Mouse (Mus musculus) limb, embryonic 14.5 days (tissue): ENCODE measurements at regions not wholly inside any gene's neighbourhood (a gene's known extent, or its start where the extent isn't known, plus 50 kb on each side); places are given as distances from the start of the nearest gene placed in this dataset.

Experiments
- ATAC-seq: fragments of 200-750 bp; cut with Nextera tagmentation; 2 replicates; pipeline ENCODE4 v1.8.0; 2017; ENCODE audit warnings: low read depth, moderate number of reproducible peaks, moderate TSS enrichment; ENCODE audit not compliant: low FRiP score
- DNase-seq: peaks from one replicate; pipeline ENCODE4 v3.0.0-alpha.2; 2015; ENCODE audit warnings: low spot score
- H3K27ac ChIP-seq: fragments of 300-500 bp; sonication (generic); replicated peaks from 2 replicates; pipeline ENCODE4 v1.5.1; 2014; ENCODE audit warnings: low read depth, mild to moderate bottlenecking, low read length, moderate library complexity, mixed read lengths
- H3K27me3 ChIP-seq: fragments of 300-500 bp; sonication (generic); 2 replicates; pipeline ENCODE4 v1.6.1; 2014; ENCODE audit warnings: low read length, mixed read lengths; ENCODE audit not compliant: control insufficient read depth, insufficient read depth
- H3K36me3 ChIP-seq: fragments of 300-500 bp; sonication (generic); 2 replicates; pipeline ENCODE4 v1.6.1; 2014; ENCODE audit warnings: mild to moderate bottlenecking, low read length, moderate library complexity, mixed read lengths; ENCODE audit not compliant: control insufficient read depth, insufficient read depth
- H3K4me1 ChIP-seq: fragments of 300-500 bp; sonication (generic); 2 replicates; pipeline ENCODE4 v1.6.1; 2014; ENCODE audit warnings: antibody characterized with exemption, low read length, mixed read lengths; ENCODE audit not compliant: control insufficient read depth, insufficient read depth
- H3K4me2 ChIP-seq: fragments of 300-500 bp; sonication (generic); replicated peaks from 2 replicates; pipeline ENCODE4 v1.6.1; 2014; ENCODE audit warnings: low read depth, mild to moderate bottlenecking, low read length, moderate library complexity; ENCODE audit not compliant: severe bottlenecking
- H3K4me3 ChIP-seq: fragments of 300-500 bp; sonication (generic); replicated peaks from 2 replicates; pipeline ENCODE4 v1.5.1; 2014; ENCODE audit warnings: low read length
- H3K9ac ChIP-seq: fragments of 300-500 bp; sonication (generic); 2 replicates; pipeline ENCODE4 v1.6.1; 2014; ENCODE audit warnings: mild to moderate bottlenecking, low read depth, low read length, moderate library complexity; ENCODE audit not compliant: severe bottlenecking
- H3K9me3 ChIP-seq: fragments of 300-500 bp; sonication (generic); 2 replicates; pipeline ENCODE4 v1.6.1; 2016; ENCODE audit warnings: low read length; ENCODE audit not compliant: control insufficient read depth
- POLR2A ChIP-seq: fragments of 200-500 bp; IDR thresholded peaks from 2 replicates; pipeline ENCODE4 v1.8.0; 2012; ENCODE audit warnings: inconsistent platforms, mild to moderate bottlenecking, moderate library complexity, borderline replicate concordance; ENCODE audit not compliant: insufficient read depth, insufficient read length; ENCODE audit errors: extremely low read depth
- WGBS: fragments of 180-500 bp; shearing (Covaris S2); extraction: QIAGEN DNeasy Blood & Tissue Kit; methylation state at CpG from one replicate; pipeline ENCODE4 v1.1.7; 2014; 5-methylcytosine and 5-hydroxymethylcytosine counted together

GRCm38 (mm10) chr10:37407487-37407886 is 268.8 kb upstream of the Marcks start:
- no peak overlapping the region for H3K9ac ChIP-seq
- no peak for TF ChIP-seq POLR2A
- 77% methylated on average over 2 of the region's 2 CpGs for WGBS
- no peak overlapping the region for H3K4me2 ChIP-seq
- ATAC-seq (no peak), DNase-seq (no peak)
- H3K9me3 ChIP-seq, result no peaks in the 10 kb centered on the region
- H3K27me3 ChIP-seq, result no peaks in the 10 kb centered on the region
- H3K4me1 ChIP-seq, result no peaks in the 10 kb centered on the region
- no peak overlapping the region for H3K27ac ChIP-seq
- no peak overlapping the region for H3K4me3 ChIP-seq
- H3K36me3 ChIP-seq, result no peaks in the 10 kb centered on the region

GRCm38 (mm10) chr10:37404933-37405332 is 266.2 kb upstream of the Marcks start:
- 76% methylated on average over 4 of the region's 4 CpGs for WGBS
- no peaks in the 10 kb centered on the region for H3K9me3 ChIP-seq
- no peaks in the 10 kb centered on the region for H3K27me3 ChIP-seq
- no peak overlapping the region for H3K4me3 ChIP-seq
- H3K9ac ChIP-seq, result no peak overlapping the region
- DNase-seq (no peak), ATAC-seq (no peak)
- TF ChIP-seq POLR2A, result no peak
- H3K4me1 ChIP-seq, result peaks cover 8% of the 10 kb centered on the region
- no peak overlapping the region for H3K27ac ChIP-seq
- H3K36me3 ChIP-seq, result no peaks in the 10 kb centered on the region
- H3K4me2 ChIP-seq, result no peak overlapping the region

GRCm38 (mm10) chr10:37404407-37404806 is 265.7 kb upstream of the Marcks start:
- no peak for TF ChIP-seq POLR2A
- H3K9me3 ChIP-seq, result no peaks in the 10 kb centered on the region
- no peak overlapping the region for H3K27ac ChIP-seq
- no peak overlapping the region for H3K4me2 ChIP-seq
- no peak for ATAC-seq
- H3K4me3 ChIP-seq, result no peak overlapping the region
- DNase-seq, result no peak
- no peaks in the 10 kb centered on the region for H3K36me3 ChIP-seq
- H3K27me3 ChIP-seq, result no peaks in the 10 kb centered on the region
- peaks cover 8% of the 10 kb centered on the region for H3K4me1 ChIP-seq
- H3K9ac ChIP-seq, result no peak overlapping the region

- Histone ChIP-seq H3K36me3 (no peaks in the 10 kb centered on the region), H3K9me3 (no peaks in the 10 kb centered on the region), H3K27ac (no peak overlapping the region), H3K27me3 (no peaks in the 10 kb centered on the region), H3K9ac (no peak overlapping the region), H3K4me3 (no peak overlapping the region), H3K4me2 (no peak overlapping the region), H3K4me1 (peaks cover 12% of the 10 kb centered on the region)
- TF ChIP-seq POLR2A, result no peak
- ATAC-seq, result no peak
- no peak for DNase-seq
- WGBS, result 88% methylated on average over 1 of the region's 1 CpGs
Measured at GRCm38 (mm10) chr10:37402376-37402775, 263.7 kb upstream of the Marcks start.

- H3K27ac ChIP-seq, result no peak overlapping the region
- H3K4me1 ChIP-seq, result peaks cover 15% of the 10 kb centered on the region
- no peak overlapping the region for H3K4me3 ChIP-seq
- no peak for TF ChIP-seq POLR2A
- no peak overlapping the region for H3K9ac ChIP-seq
- no peak overlapping the region for H3K4me2 ChIP-seq
- H3K9me3 ChIP-seq, result no peaks in the 10 kb centered on the region
- WGBS, result 25% methylated on average over 1 of the region's 1 CpGs
- ATAC-seq (no peak), DNase-seq (no peak)
- H3K36me3 ChIP-seq, result no peaks in the 10 kb centered on the region
- no peaks in the 10 kb centered on the region for H3K27me3 ChIP-seq
Measured at GRCm38 (mm10) chr10:37400991-37401390, 262.3 kb upstream of the Marcks start.

GRCm38 (mm10) chr10:37400379-37400778 is 261.7 kb upstream of the Marcks start:
- Histone ChIP-seq H3K27me3 (no peaks in the 10 kb centered on the region), H3K4me3 (no peak overlapping the region), H3K9me3 (no peaks in the 10 kb centered on the region), H3K4me2 (no peak overlapping the region), H3K9ac (no peak overlapping the region), H3K36me3 (no peaks in the 10 kb centered on the region), H3K27ac (no peak overlapping the region), H3K4me1 (peaks cover 15% of the 10 kb centered on the region)
- no peak for DNase-seq
- no peak for TF ChIP-seq POLR2A
- 14% methylated on average over 4 of the region's 4 CpGs for WGBS
- no peak for ATAC-seq
